Mouse (Mus musculus) forebrain, embryonic 14.5 days (tissue): ENCODE data around the gene Enoph1. TPM values are rescaled to one million over a fixed set of nuclear protein-coding genes. Genes with fewer than 3 reads are reported as not detected.

ENCODE experiments used
- ATAC-seq: fragments of 200-750 bp; cut with Nextera tagmentation; 2 replicates; pipeline ENCODE4 v1.8.0; 2017; ENCODE audit warnings: mild to moderate bottlenecking, moderate library complexity
- DNase-seq: peaks from one replicate; pipeline ENCODE4 v3.0.0-alpha.2; 2015; ENCODE audit warnings: low spot score
- H3K27ac ChIP-seq: fragments of 300-500 bp; sonication (generic); 2 replicates; pipeline ENCODE4 v1.5.1; 2014; ENCODE audit warnings: low read depth, mild to moderate bottlenecking, control low read depth, low read length, moderate library complexity
- H3K27me3 ChIP-seq: fragments of 300-500 bp; sonication (generic); replicated peaks from 2 replicates; pipeline ENCODE4 v1.6.1; 2014; ENCODE audit warnings: low read length, control low read depth, mixed read lengths; ENCODE audit not compliant: control insufficient read depth, insufficient read depth
- H3K36me3 ChIP-seq: fragments of 300-500 bp; sonication (generic); 2 replicates; pipeline ENCODE4 v1.6.1; 2014; ENCODE audit warnings: low read length, control low read depth; ENCODE audit not compliant: control insufficient read depth, insufficient read depth
- H3K4me1 ChIP-seq: fragments of 300-500 bp; sonication (generic); 2 replicates; pipeline ENCODE4 v1.6.1; 2014; ENCODE audit warnings: antibody characterized with exemption, low read length, control low read depth; ENCODE audit not compliant: control insufficient read depth, insufficient read depth
- H3K4me2 ChIP-seq: fragments of 300-500 bp; sonication (generic); 2 replicates; pipeline ENCODE4 v1.6.1; 2014; ENCODE audit warnings: mild to moderate bottlenecking, control low read depth, low read length
- H3K4me3 ChIP-seq: fragments of 300-500 bp; sonication (generic); 2 replicates; pipeline ENCODE4 v1.5.1; 2014; ENCODE audit warnings: low read depth, low read length, control low read depth
- H3K9ac ChIP-seq: fragments of 300-500 bp; sonication (generic); 2 replicates; pipeline ENCODE4 v1.6.1; 2014; ENCODE audit warnings: mild to moderate bottlenecking, low read length, control low read depth, moderate library complexity
- H3K9me3 ChIP-seq: fragments of 300-500 bp; sonication (generic); replicated peaks from 2 replicates; pipeline ENCODE4 v1.6.1; 2016; ENCODE audit warnings: low read length, control low read depth, mixed read lengths; ENCODE audit not compliant: control insufficient read depth
- WGBS: fragments of 180-500 bp; shearing (Covaris S2); extraction: QIAGEN DNeasy Blood & Tissue Kit; methylation state at CpG from one replicate; pipeline ENCODE4 v1.1.7; 2014; 5-methylcytosine and 5-hydroxymethylcytosine counted together
- polyA plus RNA-seq: library from polyadenylated mRNA; unstranded; fragments of >200 nt; fragmentation: Nextera tagmentation; extraction: Ambion mirVana; gene quantifications from 2 replicates; pipeline ENCODE4 v1.2.1, GENCODE M21; 2014

The Enoph1 gene
- polyA plus RNA-seq, 1 experiment from 2014 or later, result 53.2 TPM

DNA sequence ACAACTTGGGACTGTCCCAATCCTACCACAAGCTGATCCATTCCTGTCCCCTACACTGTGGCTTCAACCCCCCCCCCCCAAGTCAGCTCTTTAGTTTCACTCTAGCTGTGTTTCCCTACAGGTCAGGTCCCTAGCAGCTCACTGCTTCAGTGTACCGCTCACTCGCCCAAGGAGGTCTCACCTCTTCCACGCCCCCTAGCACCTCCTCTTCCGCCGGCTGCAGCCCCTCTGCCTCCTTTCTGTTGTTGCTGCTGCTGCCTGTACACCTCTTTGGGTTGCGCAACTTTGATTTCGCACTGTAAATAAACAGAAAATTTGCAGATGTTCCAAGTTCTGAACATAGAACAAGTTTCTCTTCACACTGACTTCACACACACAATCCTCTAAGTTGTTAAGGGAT lies 3.1 kb upstream of the Enoph1 start:
- Histone ChIP-seq H3K27ac (no peak overlapping the region), H3K27me3 (no peaks in the 10 kb centered on the region), H3K9me3 (no peaks in the 10 kb centered on the region), H3K4me1 (peaks cover 14% of the 10 kb centered on the region), H3K9ac (peak overlapping the region; percentile 97), H3K4me2 (peak overlapping the region; percentile 90), H3K36me3 (peaks cover 50% of the 10 kb centered on the region), H3K4me3 (peak overlapping the region; percentile 75)
- DNase-seq (no peak), ATAC-seq (no peak)
- 14% methylated on average over 7 of the region's 7 CpGs for WGBS

DNA sequence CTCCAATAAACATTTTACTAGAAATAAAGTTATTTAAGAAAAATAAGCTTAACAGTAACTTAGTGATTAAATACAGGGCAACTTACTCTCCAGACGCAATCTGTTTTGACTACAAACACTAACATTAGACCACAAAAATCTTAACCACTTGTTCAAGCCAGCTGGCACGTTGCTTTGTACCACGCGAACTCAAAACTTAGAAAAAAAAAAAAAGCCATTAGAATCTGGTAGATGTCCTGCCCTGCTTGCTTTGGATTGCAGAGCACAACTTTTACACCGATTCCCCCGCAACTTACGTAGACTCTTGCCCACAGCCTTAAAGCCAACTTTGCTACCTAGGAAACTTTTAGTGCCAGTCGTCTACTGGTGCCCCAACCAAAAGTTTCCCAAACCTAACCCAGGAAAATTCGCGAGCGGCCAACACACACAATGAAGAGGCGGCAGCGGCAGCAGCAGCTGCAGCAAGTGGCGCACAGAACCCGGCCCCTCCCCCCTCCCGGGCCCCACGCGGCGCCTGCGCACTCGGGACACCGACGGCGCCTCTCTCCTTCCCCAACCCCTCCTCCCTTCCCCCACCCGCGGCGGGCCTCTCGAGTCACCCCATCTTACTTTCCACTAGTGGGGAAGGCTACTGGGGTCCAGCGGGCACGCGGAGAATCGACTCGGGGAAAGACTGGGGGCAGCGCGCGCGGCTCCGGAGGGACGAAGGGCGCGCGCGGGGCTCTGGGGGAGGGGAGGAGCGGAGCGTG lies 1.6 kb upstream of the Enoph1 start:
- H3K4me1 ChIP-seq, result peaks cover 16% of the 10 kb centered on the region
- H3K9me3 ChIP-seq, result no peaks in the 10 kb centered on the region
- H3K27me3 ChIP-seq, result no peaks in the 10 kb centered on the region
- H3K36me3 ChIP-seq, result peaks cover 36% of the 10 kb centered on the region
- DNase-seq, result peak; percentile 92
- ATAC-seq, result peak; percentile 38
- peak overlapping the region; percentile 90 for H3K4me2 ChIP-seq
- peak overlapping the region; percentile 99 for H3K27ac ChIP-seq
- under 1% methylated on average over 40 of the region's 45 CpGs for WGBS
- H3K9ac ChIP-seq, result peak overlapping the region; percentile 97
- peak overlapping the region; percentile 75 for H3K4me3 ChIP-seq

DNA sequence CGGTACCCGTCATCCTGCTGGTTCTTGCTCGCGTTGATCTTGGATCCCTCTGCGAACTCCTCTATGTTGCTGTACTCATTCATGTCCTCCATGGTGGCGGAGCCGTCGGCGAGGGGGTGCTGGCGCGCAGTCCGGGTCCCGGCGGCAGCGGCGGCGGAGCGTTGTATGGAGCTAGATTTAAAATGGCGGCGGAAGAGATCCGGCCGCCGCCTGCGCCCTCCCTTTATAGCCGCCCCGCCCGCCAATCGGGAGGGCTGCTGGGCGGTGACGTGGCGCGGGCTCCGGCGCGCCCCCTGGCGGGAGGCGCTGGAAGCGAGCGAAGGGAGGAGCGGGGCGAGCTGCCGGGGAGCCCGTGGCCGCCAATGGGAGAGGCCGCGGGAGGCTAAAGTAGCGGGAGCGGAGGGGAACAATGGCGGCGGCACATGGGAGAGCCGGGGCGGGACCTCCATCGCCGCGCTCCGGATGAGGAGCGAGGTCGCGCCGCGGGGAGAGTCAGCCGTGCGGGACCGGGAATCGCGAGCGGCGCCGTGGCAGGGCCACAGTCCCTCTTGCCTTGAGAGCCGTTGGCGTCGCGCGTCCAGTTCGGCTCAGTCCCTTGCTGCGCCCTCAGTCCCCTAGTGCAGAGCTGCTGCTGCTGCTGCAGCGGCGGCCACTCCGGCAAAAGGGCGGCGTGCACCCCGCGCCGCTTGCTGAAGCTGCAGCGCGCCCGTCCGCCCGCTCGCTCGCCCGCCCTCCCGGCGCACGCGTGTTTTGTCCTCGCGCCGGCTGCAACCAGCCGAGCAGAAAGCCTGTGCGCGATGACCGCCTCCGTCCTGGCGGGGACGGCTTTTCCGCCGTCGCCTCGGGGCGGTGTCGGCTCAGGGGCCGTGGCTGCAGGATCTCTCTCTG lies 827 bp upstream of the Enoph1 start:
- Histone ChIP-seq H3K4me3 (peak overlapping the region; percentile 75), H3K36me3 (peaks cover 28% of the 10 kb centered on the region), H3K4me1 (peaks cover 16% of the 10 kb centered on the region), H3K9ac (peak overlapping the region; percentile 97), H3K9me3 (no peaks in the 10 kb centered on the region), H3K27me3 (no peaks in the 10 kb centered on the region), H3K4me2 (peak overlapping the region; percentile 90), H3K27ac (peak overlapping the region; percentile 99)
- under 1% methylated on average over 98 of the region's 113 CpGs for WGBS
- ATAC-seq, result peak; percentile 82
- peak; percentile 95 for DNase-seq

DNA sequence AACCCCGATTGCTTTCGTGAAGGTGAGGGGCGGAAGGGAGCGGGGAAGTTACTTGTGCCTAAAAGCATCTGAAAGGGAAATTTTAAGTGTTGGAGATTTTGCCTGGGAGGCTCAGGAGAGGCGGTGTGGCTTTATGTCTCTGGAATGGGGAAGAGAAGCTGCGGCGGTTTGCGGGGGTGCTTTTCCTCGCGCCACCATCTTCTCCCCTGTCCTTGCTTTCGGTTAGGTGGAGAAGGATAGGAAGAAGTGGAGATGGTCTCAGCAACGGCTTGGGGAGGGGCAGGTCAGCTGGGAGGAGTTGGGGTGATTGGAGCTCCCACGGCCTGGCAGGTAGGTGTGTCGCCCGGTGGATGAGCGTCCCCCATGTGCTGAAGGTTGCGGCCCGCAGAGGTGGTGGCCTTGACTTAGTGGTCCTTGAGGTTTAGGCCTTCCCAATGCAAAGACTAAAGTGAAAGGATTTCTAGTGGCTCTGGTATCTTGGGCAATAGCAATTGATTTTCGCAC lies 548 bp downstream of the Enoph1 start:
- Histone ChIP-seq H3K36me3 (peaks cover 16% of the 10 kb centered on the region), H3K9ac (peak overlapping the region; percentile 97), H3K4me1 (peaks cover 16% of the 10 kb centered on the region), H3K27ac (peak overlapping the region; percentile 99), H3K27me3 (no peaks in the 10 kb centered on the region), H3K4me2 (peak overlapping the region; percentile 62), H3K4me3 (peak overlapping the region; percentile 75), H3K9me3 (no peaks in the 10 kb centered on the region)
- DNase-seq (no peak), ATAC-seq (no peak)
- WGBS, result 1% methylated on average over 19 of the region's 19 CpGs

DNA sequence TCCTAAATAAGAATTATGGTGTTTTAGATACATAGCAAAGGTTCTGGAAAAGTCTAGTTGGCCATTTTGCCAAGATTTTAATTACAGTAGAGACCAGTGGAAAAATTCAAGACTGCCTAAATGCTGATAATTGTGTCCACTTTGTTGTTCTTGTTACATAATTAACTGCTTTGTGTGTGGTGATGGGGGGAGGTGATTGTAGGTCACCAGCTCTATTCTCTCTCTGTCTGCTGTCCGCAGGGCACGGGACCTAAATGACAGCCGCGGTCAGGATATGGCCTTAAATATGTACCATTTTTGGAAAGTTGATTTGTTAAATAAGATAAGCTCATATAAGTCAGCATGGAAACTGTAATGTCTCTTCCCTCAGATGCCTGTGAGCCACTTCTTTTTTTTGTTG lies 1.5 kb downstream of the Enoph1 start:
- Histone ChIP-seq H3K4me2 (peak overlapping the region; percentile 62), H3K4me1 (peaks cover 13% of the 10 kb centered on the region; the same call in 1 of the 2 replicates), H3K27me3 (no peaks in the 10 kb centered on the region), H3K27ac (no peak overlapping the region), H3K4me3 (peak overlapping the region; percentile 75; the same call in 1 of the 2 replicates), H3K9ac (no peak overlapping the region), H3K9me3 (no peaks in the 10 kb centered on the region), H3K36me3 (peaks cover 7% of the 10 kb centered on the region; the same call in 1 of the 2 replicates)
- DNase-seq (no peak), ATAC-seq (no peak)
- WGBS, result 62% methylated on average over 4 of the region's 4 CpGs

DNA sequence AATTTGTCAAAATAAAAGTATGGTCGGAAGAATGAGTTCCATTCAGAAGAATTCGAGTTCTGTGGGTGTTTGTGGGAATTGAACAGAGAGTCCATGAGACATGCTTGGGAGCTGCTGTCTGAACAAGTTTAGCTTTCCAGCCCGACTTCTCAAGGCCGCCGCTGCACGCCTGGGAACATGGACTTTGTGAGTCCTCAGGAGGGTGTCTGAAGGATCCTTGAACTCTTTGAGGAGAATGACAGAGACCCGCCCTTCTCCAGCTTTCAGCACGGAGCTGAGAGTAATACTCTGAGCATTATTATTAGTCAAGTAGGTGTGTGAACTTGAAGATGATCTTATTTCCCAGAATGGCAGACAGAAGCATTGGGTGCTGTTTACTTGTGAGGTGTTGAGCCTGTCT lies 2.7 kb downstream of the Enoph1 start:
- WGBS, result 91% methylated on average over 8 of the region's 8 CpGs
- no peak overlapping the region for H3K27ac ChIP-seq
- H3K4me1 ChIP-seq, result peaks cover 22% of the 10 kb centered on the region; the same call in 1 of the 2 replicates
- no peak overlapping the region for H3K9ac ChIP-seq
- H3K4me3 ChIP-seq, result no peak overlapping the region
- no peaks in the 10 kb centered on the region for H3K27me3 ChIP-seq
- ATAC-seq (no peak), DNase-seq (no peak)
- H3K36me3 ChIP-seq, result no peaks in the 10 kb centered on the region; the same call in 1 of the 2 replicates
- no peak overlapping the region for H3K4me2 ChIP-seq
- H3K9me3 ChIP-seq, result no peaks in the 10 kb centered on the region

DNA sequence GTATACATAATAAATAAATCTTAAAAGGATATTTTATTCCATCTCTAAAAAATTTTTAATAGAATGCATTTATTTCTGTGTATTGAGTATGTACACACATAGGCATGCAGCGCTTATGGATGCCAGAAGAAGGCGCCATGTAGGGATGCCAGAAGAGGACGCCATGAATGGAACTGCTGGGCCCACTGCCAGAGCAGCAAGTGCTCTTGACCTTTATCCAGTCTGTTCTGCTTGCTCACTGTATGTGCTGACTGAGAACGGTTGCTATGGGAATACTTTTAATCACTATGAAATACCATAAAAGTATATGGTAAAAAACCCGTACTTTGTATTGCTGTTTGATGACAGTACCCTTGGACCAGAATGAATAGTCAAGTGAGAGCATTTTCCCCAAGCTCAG lies 3.6 kb downstream of the Enoph1 start:
- ATAC-seq (no peak), DNase-seq (peak; percentile 61)
- Histone ChIP-seq H3K9ac (no peak overlapping the region), H3K4me1 (peaks cover 30% of the 10 kb centered on the region), H3K27me3 (no peaks in the 10 kb centered on the region), H3K36me3 (no peaks in the 10 kb centered on the region; the same call in 1 of the 2 replicates), H3K4me2 (no peak overlapping the region), H3K27ac (no peak overlapping the region), H3K4me3 (no peak overlapping the region), H3K9me3 (no peaks in the 10 kb centered on the region)
- WGBS, result 66% methylated on average over 5 of the region's 5 CpGs

DNA sequence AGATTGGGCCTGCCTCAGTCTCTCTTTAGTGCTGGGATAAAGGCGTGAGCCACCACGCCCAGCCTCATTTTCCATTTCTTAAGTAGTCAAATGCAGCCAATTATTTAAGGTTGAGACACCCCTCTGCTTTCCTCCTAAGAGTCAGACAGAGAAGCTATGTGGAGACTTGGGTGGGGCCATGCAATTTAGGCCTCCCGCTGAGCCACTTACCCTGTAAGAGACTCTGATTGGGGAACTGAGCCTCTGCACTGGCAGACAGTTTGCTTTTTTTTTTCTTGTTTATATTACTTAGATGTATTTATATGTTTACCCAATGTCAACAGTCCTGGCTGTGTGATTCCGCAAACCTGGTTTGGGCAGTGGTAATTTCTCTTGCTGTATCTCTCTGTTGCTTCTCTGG lies 4.2 kb downstream of the Enoph1 start:
- Histone ChIP-seq H3K27ac (no peak overlapping the region), H3K36me3 (no peaks in the 10 kb centered on the region; the same call in 1 of the 2 replicates), H3K9ac (no peak overlapping the region), H3K4me1 (peaks cover 37% of the 10 kb centered on the region), H3K4me2 (no peak overlapping the region), H3K4me3 (no peak overlapping the region), H3K27me3 (no peaks in the 10 kb centered on the region), H3K9me3 (no peaks in the 10 kb centered on the region)
- DNase-seq (no peak), ATAC-seq (no peak)
- WGBS, result 79% methylated on average over 4 of the region's 4 CpGs
